Mouse (Mus musculus) MEL-GATA-1-ER (cell line): ENCODE data around the gene Gm8165.
"Not testable (repeated sequence)": the region's sequence is repeated elsewhere in the genome, so short reads cannot be mapped to it uniquely, and the experiment has no call there.

Experiments used
- DNase-seq: peaks from one replicate; pipeline ENCODE4 v3.0.0-alpha.2; 2012; ENCODE audit warnings: low read depth; ENCODE audit errors: extremely low read depth

Gm8165 gene

DNA sequence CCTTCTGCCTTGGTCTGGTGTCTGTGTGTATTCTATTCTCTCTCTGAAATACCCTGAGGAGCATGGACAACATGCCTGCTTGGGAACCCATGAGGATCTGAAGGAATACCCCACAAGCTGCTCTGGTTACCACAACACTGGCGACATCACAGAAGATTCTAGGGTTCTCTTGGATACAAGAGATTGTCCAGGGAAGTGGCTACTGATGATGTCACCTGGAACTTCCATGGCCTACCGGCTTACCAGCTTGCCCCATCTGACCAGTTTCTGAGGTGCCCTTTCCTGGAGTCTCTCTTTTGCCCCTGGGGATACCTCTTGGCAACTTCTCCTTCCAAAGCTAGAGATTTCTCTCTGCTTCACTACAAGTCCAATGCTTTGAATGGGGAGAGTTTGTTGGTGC, at the start of gene Gm8165:
Gene Gm8165 (minus strand): TSS at position 101 of the 400 bp plus-strand sequence.
- not testable (repeated sequence) for DNase-seq

DNA sequence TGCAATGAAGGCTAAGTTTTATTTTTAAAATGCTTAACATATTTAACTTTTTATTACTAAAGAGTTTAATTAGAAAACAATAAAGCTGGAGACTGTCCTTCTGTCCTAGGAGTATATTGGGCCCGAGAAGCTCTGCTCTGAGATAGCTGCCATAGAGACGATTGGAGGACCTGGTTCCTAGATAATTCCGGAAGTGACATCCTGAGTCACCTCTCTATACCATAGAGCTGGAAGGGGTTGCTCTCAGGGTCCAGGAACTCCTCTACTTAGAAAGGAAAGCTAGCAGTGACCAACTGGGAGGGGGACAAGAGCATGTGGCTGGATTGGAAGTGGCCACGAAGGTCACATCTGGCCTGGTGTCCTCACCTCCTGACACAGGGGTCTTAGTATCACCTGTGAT, 20.6 kb upstream of the Gm8165 start, which contains the start of gene Gm7324:
Gene Gm7324 (plus strand): TSS at position 208 of the 400 bp plus-strand sequence.
- DNase-seq: not testable (repeated sequence)
